Mouse (Mus musculus) forebrain, embryonic 13.5 days (tissue): ENCODE results near the gene Arap1. TPM values are rescaled to one million over a fixed set of nuclear protein-coding genes. Genes with fewer than 3 reads are reported as not detected.

Source experiments
- ATAC-seq: fragments of 200-750 bp; cut with Nextera tagmentation; 2 replicates; pipeline ENCODE4 v1.8.0; 2017
- H3K27ac ChIP-seq: fragments of 300-500 bp; sonication (generic); 2 replicates; pipeline ENCODE4 v1.5.1; 2015; ENCODE audit warnings: inconsistent platforms, mild to moderate bottlenecking, moderate library complexity
- H3K27me3 ChIP-seq: fragments of 300-500 bp; sonication (generic); 2 replicates; pipeline ENCODE4 v1.6.1; 2015; ENCODE audit warnings: mild to moderate bottlenecking, inconsistent platforms
- H3K36me3 ChIP-seq: fragments of 300-500 bp; sonication (generic); 2 replicates; pipeline ENCODE4 v1.6.1; 2015; ENCODE audit warnings: mild to moderate bottlenecking, inconsistent platforms; ENCODE audit not compliant: poor library complexity, severe bottlenecking
- H3K4me1 ChIP-seq: fragments of 300-500 bp; sonication (generic); 2 replicates; pipeline ENCODE4 v1.6.1; 2015; ENCODE audit warnings: inconsistent platforms
- H3K4me2 ChIP-seq: fragments of 300-500 bp; sonication (generic); 2 replicates; pipeline ENCODE4 v1.6.1; 2015; ENCODE audit warnings: inconsistent platforms, mild to moderate bottlenecking, moderate library complexity
- H3K4me3 ChIP-seq: fragments of 300-500 bp; sonication (generic); 2 replicates; pipeline ENCODE4 v1.5.1; 2015; ENCODE audit warnings: mild to moderate bottlenecking, inconsistent platforms
- H3K9ac ChIP-seq: fragments of 300-500 bp; sonication (generic); 2 replicates; pipeline ENCODE4 v1.6.1; 2015; ENCODE audit warnings: mild to moderate bottlenecking, inconsistent platforms
- H3K9me3 ChIP-seq: fragments of 300-500 bp; sonication (generic); replicated peaks from 2 replicates; pipeline ENCODE4 v1.6.1; 2016; ENCODE audit warnings: inconsistent platforms
- WGBS: fragments of 180-500 bp; shearing (Covaris S2); methylation state at CpG from one replicate; pipeline ENCODE4 v1.1.7; 2015; 5-methylcytosine and 5-hydroxymethylcytosine counted together
- polyA plus RNA-seq: library from polyadenylated mRNA; unstranded; fragments of >200 nt; fragmentation: Nextera tagmentation; extraction: Ambion mirVana; gene quantifications from 2 replicates; pipeline ENCODE4 v1.2.1, GENCODE M21; 2015

Gene Arap1
- polyA plus RNA-seq, 1 experiment from 2014 or later, result 4.8 TPM

- peaks cover 15% of the 10 kb centered on the region; the same call in 1 of the 2 replicates for H3K4me1 ChIP-seq
- no peak overlapping the region for H3K27ac ChIP-seq
- peak overlapping the region; percentile 12; the same call in 1 of the 2 replicates for H3K9ac ChIP-seq
- no peak overlapping the region for H3K4me3 ChIP-seq
- 86% methylated on average over 26 of the region's 26 CpGs for WGBS
- no peak overlapping the region for H3K4me2 ChIP-seq
- no peak for ATAC-seq
- no peaks in the 10 kb centered on the region; the same call in 1 of the 2 replicates for H3K9me3 ChIP-seq
- H3K36me3 ChIP-seq, result no peaks in the 10 kb centered on the region
- H3K27me3 ChIP-seq, result no peaks in the 10 kb centered on the region
Observed at GRCm38 (mm10) chr7:101373082-101373481, 25.2 kb downstream of the Arap1 start.

- H3K36me3 ChIP-seq, result no peaks in the 10 kb centered on the region
- H3K9me3 ChIP-seq, result no peaks in the 10 kb centered on the region; the same call in 1 of the 2 replicates
- peaks cover 25% of the 10 kb centered on the region; the same call in 1 of the 2 replicates for H3K4me1 ChIP-seq
- no peaks in the 10 kb centered on the region for H3K27me3 ChIP-seq
- H3K27ac ChIP-seq, result no peak overlapping the region
- H3K4me3 ChIP-seq, result no peak overlapping the region
- no peak overlapping the region for H3K9ac ChIP-seq
- no peak overlapping the region for H3K4me2 ChIP-seq
- peak; percentile 65; the same call in 1 of the 2 replicates for ATAC-seq
Observed at GRCm38 (mm10) chr7:101374155-101374554, 26.3 kb downstream of the Arap1 start.

GRCm38 (mm10) chr7:101376701-101377340 lies 29.0 kb downstream of the Arap1 start:
- Histone ChIP-seq H3K27me3 (no peaks in the 10 kb centered on the region), H3K4me2 (no peak overlapping the region), H3K4me1 (peaks cover 25% of the 10 kb centered on the region; the same call in 1 of the 2 replicates), H3K9ac (no peak overlapping the region), H3K36me3 (no peaks in the 10 kb centered on the region), H3K9me3 (no peaks in the 10 kb centered on the region), H3K4me3 (no peak overlapping the region), H3K27ac (no peak overlapping the region; the same call in 1 of the 2 replicates)
- WGBS, result 69% methylated on average over 10 of the region's 10 CpGs
- peak; percentile 72 for ATAC-seq

GRCm38 (mm10) chr7:101377741-101378262 lies 29.9 kb downstream of the Arap1 start:
- Histone ChIP-seq H3K4me2 (peak overlapping the region; percentile 26), H3K4me1 (peaks cover 25% of the 10 kb centered on the region; the same call in 1 of the 2 replicates), H3K9me3 (no peaks in the 10 kb centered on the region), H3K4me3 (no peak overlapping the region), H3K27me3 (no peaks in the 10 kb centered on the region), H3K27ac (no peak overlapping the region), H3K9ac (no peak overlapping the region), H3K36me3 (no peaks in the 10 kb centered on the region)
- peak; percentile 55 for ATAC-seq
- WGBS, result 16% methylated on average over 7 of the region's 7 CpGs

- ATAC-seq, result no peak; the same call in 1 of the 2 replicates
- peak overlapping the region; percentile 26 for H3K4me2 ChIP-seq
- no peak overlapping the region for H3K4me3 ChIP-seq
- peaks cover 25% of the 10 kb centered on the region; the same call in 1 of the 2 replicates for H3K4me1 ChIP-seq
- H3K36me3 ChIP-seq, result no peaks in the 10 kb centered on the region
- no peak overlapping the region for H3K27ac ChIP-seq
- no peaks in the 10 kb centered on the region for H3K9me3 ChIP-seq
- H3K27me3 ChIP-seq, result no peaks in the 10 kb centered on the region
- H3K9ac ChIP-seq, result no peak overlapping the region
- 63% methylated on average over 3 of the region's 3 CpGs for WGBS
Observed at GRCm38 (mm10) chr7:101378285-101378684, 30.4 kb downstream of the Arap1 start.

GRCm38 (mm10) chr7:101378796-101379465 lies 31.1 kb downstream of the Arap1 start:
- Histone ChIP-seq H3K4me3 (no peak overlapping the region), H3K27ac (no peak overlapping the region), H3K9ac (no peak overlapping the region), H3K27me3 (no peaks in the 10 kb centered on the region), H3K9me3 (no peaks in the 10 kb centered on the region), H3K4me2 (peak overlapping the region; percentile 26; the same call in 1 of the 2 replicates), H3K36me3 (no peaks in the 10 kb centered on the region), H3K4me1 (peaks cover 25% of the 10 kb centered on the region; the same call in 1 of the 2 replicates)
- ATAC-seq, result no peak
- 63% methylated on average over 5 of the region's 5 CpGs for WGBS

- 81% methylated on average over 2 of the region's 2 CpGs for WGBS
- peaks cover 25% of the 10 kb centered on the region; the same call in 1 of the 2 replicates for H3K4me1 ChIP-seq
- no peak overlapping the region for H3K27ac ChIP-seq
- no peak for ATAC-seq
- no peaks in the 10 kb centered on the region for H3K36me3 ChIP-seq
- no peak overlapping the region for H3K4me3 ChIP-seq
- H3K9me3 ChIP-seq, result no peaks in the 10 kb centered on the region
- H3K4me2 ChIP-seq, result no peak overlapping the region
- 0 out of 2 replicates have a peak, but pooled peaks cover 2% of the 10 kb centered on the region for H3K27me3 ChIP-seq
- H3K9ac ChIP-seq, result peak overlapping the region; percentile 8; the same call in 1 of the 2 replicates
Observed at GRCm38 (mm10) chr7:101379732-101380131, 31.9 kb downstream of the Arap1 start.

- WGBS, result 81% methylated on average over 6 of the region's 6 CpGs
- no peaks in the 10 kb centered on the region for H3K9me3 ChIP-seq
- H3K9ac ChIP-seq, result no peak overlapping the region
- ATAC-seq, result no peak
- no peaks in the 10 kb centered on the region for H3K36me3 ChIP-seq
- H3K27ac ChIP-seq, result no peak overlapping the region
- no peak overlapping the region for H3K4me3 ChIP-seq
- no peak overlapping the region for H3K4me2 ChIP-seq
- H3K27me3 ChIP-seq, result 0 out of 2 replicates have a peak, but pooled peaks cover 2% of the 10 kb centered on the region
- peaks cover 25% of the 10 kb centered on the region; the same call in 1 of the 2 replicates for H3K4me1 ChIP-seq
Observed at GRCm38 (mm10) chr7:101381512-101381911, 33.6 kb downstream of the Arap1 start.

GRCm38 (mm10) chr7:101382378-101382777 lies 34.5 kb downstream of the Arap1 start:
- peak overlapping the region; percentile 12; the same call in 1 of the 2 replicates for H3K9ac ChIP-seq
- no peak overlapping the region for H3K27ac ChIP-seq
- 0 out of 2 replicates have a peak, but pooled peaks cover 2% of the 10 kb centered on the region for H3K27me3 ChIP-seq
- ATAC-seq, result no peak
- 78% methylated on average over 8 of the region's 8 CpGs for WGBS
- no peak overlapping the region for H3K4me2 ChIP-seq
- H3K4me1 ChIP-seq, result peaks cover 16% of the 10 kb centered on the region; the same call in 1 of the 2 replicates
- no peak overlapping the region for H3K4me3 ChIP-seq
- no peaks in the 10 kb centered on the region for H3K36me3 ChIP-seq
- H3K9me3 ChIP-seq, result no peaks in the 10 kb centered on the region

- H3K4me3 ChIP-seq, result no peak overlapping the region
- H3K27ac ChIP-seq, result no peak overlapping the region
- 0 out of 2 replicates have a peak, but pooled peaks cover 4% of the 10 kb centered on the region for H3K4me1 ChIP-seq
- H3K9ac ChIP-seq, result no peak overlapping the region
- H3K4me2 ChIP-seq, result no peak overlapping the region
- ATAC-seq, result no peak
- 0 out of 2 replicates have a peak, but pooled peaks cover 2% of the 10 kb centered on the region for H3K27me3 ChIP-seq
- H3K9me3 ChIP-seq, result no peaks in the 10 kb centered on the region
- no peaks in the 10 kb centered on the region for H3K36me3 ChIP-seq
- WGBS, result 67% methylated on average over 3 of the region's 3 CpGs
Observed at GRCm38 (mm10) chr7:101383756-101384155, 35.9 kb downstream of the Arap1 start.

- H3K27ac ChIP-seq, result no peak overlapping the region
- WGBS, result 79% methylated on average over 10 of the region's 10 CpGs
- ATAC-seq, result no peak
Observed at GRCm38 (mm10) chr7:101384931-101385330, 37.1 kb downstream of the Arap1 start.

GRCm38 (mm10) chr7:101385331-101385733 lies 37.5 kb downstream of the Arap1 start:
- Histone ChIP-seq H3K36me3 (no peaks in the 10 kb centered on the region), H3K9me3 (no peaks in the 10 kb centered on the region), H3K27me3 (0 out of 2 replicates have a peak, but pooled peaks cover 2% of the 10 kb centered on the region), H3K4me3 (no peak overlapping the region), H3K27ac (no peak overlapping the region), H3K4me2 (no peak overlapping the region), H3K9ac (no peak overlapping the region), H3K4me1 (no peaks in the 10 kb centered on the region)
- 51% methylated on average over 6 of the region's 6 CpGs for WGBS
- no peak for ATAC-seq

More at GRCm38 (mm10) chr7:101384931-101385330, 37.1 kb downstream of the Arap1 start:
- H3K9ac ChIP-seq, result no peak overlapping the region
- no peaks in the 10 kb centered on the region for H3K9me3 ChIP-seq
- H3K27me3 ChIP-seq, result 0 out of 2 replicates have a peak, but pooled peaks cover 2% of the 10 kb centered on the region
- no peaks in the 10 kb centered on the region for H3K4me1 ChIP-seq
- H3K36me3 ChIP-seq, result no peaks in the 10 kb centered on the region
- no peak overlapping the region for H3K4me2 ChIP-seq
- no peak overlapping the region for H3K4me3 ChIP-seq
